Mouse (Mus musculus): ENCODE data around the gene Aunip. TPM values are rescaled to one million over a fixed set of nuclear protein-coding genes. Genes with fewer than 3 reads are reported as not detected.

Aunip gene
- 1.3 and 1.7 TPM in 2 replicates for polyA plus RNA-seq (2015; fragmentation: Nextera tagmentation; extraction: Ambion mirVana)

- peaks cover 4% of the 10 kb centered on the region; the same call in 1 of the 2 replicates for H3K4me1 ChIP-seq (ENCODE audit: control insufficient read depth, insufficient read depth, low read length)
- 0% methylated on average over 34 of the region's 42 CpGs for WGBS
These were observed at the start of gene Aunip for GRCm38 (mm10) chr4:134510845-134511411. Gene Aunip (plus strand): TSS chr4:134510999.

GRCm38 (mm10) chr4:134461252-134461651, 49.5 kb upstream of the Aunip start:
- ATAC-seq: no peak
- H3K4me2 ChIP-seq (ENCODE audit: low read length): no peak overlapping the region
- H3K4me1 ChIP-seq (ENCODE audit: control insufficient read depth, insufficient read depth, low read length): peaks cover 16% of the 10 kb centered on the region
- H3K27ac ChIP-seq (ENCODE audit: low read length): no peak overlapping the region
- H3K9me3 ChIP-seq (replicated peaks; ENCODE audit: control insufficient read depth, low read length, poor library complexity, severe bottlenecking): no peaks in the 10 kb centered on the region
- 90% methylated on average over 5 of the region's 5 CpGs for WGBS
- H3K9ac ChIP-seq (ENCODE audit: low read depth, low read length): no peak overlapping the region
- no peaks in the 10 kb centered on the region for H3K27me3 ChIP-seq (ENCODE audit: control insufficient read depth, insufficient read depth, low read depth, low read length)
- H3K4me3 ChIP-seq (ENCODE audit: low read depth, low read length): no peak overlapping the region
- H3K36me3 ChIP-seq (ENCODE audit: control insufficient read depth, insufficient read depth, low read length): no peaks in the 10 kb centered on the region

More at GRCm38 (mm10) chr4:134510845-134511411, at the start of gene Aunip:
- Histone ChIP-seq H3K27ac (ENCODE audit: low read length) (no peak within 1 kb of the TSS), H3K4me3 (ENCODE audit: low read depth, low read length) (peak within 1 kb of the TSS; percentile 48), H3K27me3 (ENCODE audit: control insufficient read depth, insufficient read depth, low read depth, low read length) (no peaks in the 10 kb centered on the region), H3K36me3 (ENCODE audit: control insufficient read depth, insufficient read depth, low read length) (peaks cover 13% of the 10 kb centered on the region), H3K4me2 (ENCODE audit: low read length) (peak within 1 kb of the TSS; percentile 97), H3K9ac (ENCODE audit: low read depth, low read length) (peak within 1 kb of the TSS; percentile 50), H3K9me3 (replicated peaks; ENCODE audit: control insufficient read depth, low read length, poor library complexity, severe bottlenecking) (no peaks in the 10 kb centered on the region)
- ATAC-seq: peak; percentile 96

- Histone ChIP-seq H3K9me3 (replicated peaks; ENCODE audit: control insufficient read depth, low read length, poor library complexity, severe bottlenecking) (no peaks in the 10 kb centered on the region), H3K27ac (ENCODE audit: low read length) (peak overlapping the region; percentile 99), H3K36me3 (ENCODE audit: control insufficient read depth, insufficient read depth, low read length) (0 out of 2 replicates have a peak, but pooled peaks cover under 1% of the 10 kb centered on the region), H3K27me3 (ENCODE audit: control insufficient read depth, insufficient read depth, low read depth, low read length) (no peaks in the 10 kb centered on the region), H3K4me2 (ENCODE audit: low read length) (peak overlapping the region; percentile 84), H3K4me3 (ENCODE audit: low read depth, low read length) (peak overlapping the region; percentile 1; the same call in 1 of the 2 replicates), H3K4me1 (ENCODE audit: control insufficient read depth, insufficient read depth, low read length) (peaks cover 24% of the 10 kb centered on the region), H3K9ac (ENCODE audit: low read depth, low read length) (peak overlapping the region; percentile 52)
- ATAC-seq: no peak
- WGBS: 12% methylated on average over 12 of the region's 12 CpGs
These were observed 45.0 kb upstream of the Aunip start for GRCm38 (mm10) chr4:134465789-134466188.

DNA sequence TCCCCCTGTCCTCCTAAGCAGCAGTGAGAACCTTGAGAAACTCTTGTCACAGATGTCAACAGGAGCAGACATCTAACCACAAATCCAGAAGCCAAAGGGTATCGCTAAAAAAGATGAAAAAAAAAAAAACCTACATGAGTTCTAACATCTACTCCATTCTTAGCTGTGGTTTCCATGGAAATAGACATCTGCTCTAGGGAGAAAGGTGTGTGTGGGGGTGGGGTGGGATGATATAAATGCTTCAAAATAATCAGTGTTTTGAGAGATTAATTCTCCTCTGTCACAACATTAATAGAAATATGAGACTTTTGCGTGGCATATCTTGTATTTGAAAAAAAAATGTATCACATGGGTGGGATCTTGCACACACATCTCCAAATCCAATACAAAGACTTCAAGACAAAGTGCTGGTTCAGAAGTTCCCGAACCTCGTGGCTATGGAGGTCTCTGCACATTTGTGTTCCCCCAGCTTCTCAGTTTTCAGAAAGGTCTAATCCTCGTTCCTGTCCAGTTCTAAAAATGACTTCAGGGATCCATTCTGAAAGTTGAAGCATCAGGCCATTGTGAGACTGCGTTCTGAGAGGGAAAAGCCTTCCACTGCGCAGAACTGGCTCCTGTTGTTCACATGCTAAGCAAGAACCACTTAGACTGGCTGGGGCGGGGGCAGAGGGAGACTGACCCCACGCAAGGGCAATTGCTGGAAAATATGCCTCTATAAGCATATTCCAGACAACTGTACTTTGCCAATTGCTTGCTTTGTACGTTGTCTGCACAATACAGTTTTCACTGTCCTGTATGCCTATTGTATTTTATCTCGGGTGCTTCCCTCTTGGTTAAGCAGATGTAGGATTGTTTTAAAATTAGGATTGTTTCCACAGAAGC, 44.2 kb upstream of the Aunip start:
- Histone ChIP-seq H3K36me3 (ENCODE audit: control insufficient read depth, insufficient read depth, low read length) (peaks cover 7% of the 10 kb centered on the region; the same call in 1 of the 2 replicates), H3K4me2 (ENCODE audit: low read length) (peak overlapping the region; percentile 84), H3K9ac (ENCODE audit: low read depth, low read length) (peak overlapping the region; percentile 67), H3K9me3 (replicated peaks; ENCODE audit: control insufficient read depth, low read length, poor library complexity, severe bottlenecking) (no peaks in the 10 kb centered on the region), H3K27ac (ENCODE audit: low read length) (peak overlapping the region; percentile 99), H3K27me3 (ENCODE audit: control insufficient read depth, insufficient read depth, low read depth, low read length) (no peaks in the 10 kb centered on the region), H3K4me1 (ENCODE audit: control insufficient read depth, insufficient read depth, low read length) (peaks cover 31% of the 10 kb centered on the region), H3K4me3 (ENCODE audit: low read depth, low read length) (peak overlapping the region; percentile 90)
- 33% methylated on average over 11 of the region's 11 CpGs for WGBS
- ATAC-seq: no peak

DNA sequence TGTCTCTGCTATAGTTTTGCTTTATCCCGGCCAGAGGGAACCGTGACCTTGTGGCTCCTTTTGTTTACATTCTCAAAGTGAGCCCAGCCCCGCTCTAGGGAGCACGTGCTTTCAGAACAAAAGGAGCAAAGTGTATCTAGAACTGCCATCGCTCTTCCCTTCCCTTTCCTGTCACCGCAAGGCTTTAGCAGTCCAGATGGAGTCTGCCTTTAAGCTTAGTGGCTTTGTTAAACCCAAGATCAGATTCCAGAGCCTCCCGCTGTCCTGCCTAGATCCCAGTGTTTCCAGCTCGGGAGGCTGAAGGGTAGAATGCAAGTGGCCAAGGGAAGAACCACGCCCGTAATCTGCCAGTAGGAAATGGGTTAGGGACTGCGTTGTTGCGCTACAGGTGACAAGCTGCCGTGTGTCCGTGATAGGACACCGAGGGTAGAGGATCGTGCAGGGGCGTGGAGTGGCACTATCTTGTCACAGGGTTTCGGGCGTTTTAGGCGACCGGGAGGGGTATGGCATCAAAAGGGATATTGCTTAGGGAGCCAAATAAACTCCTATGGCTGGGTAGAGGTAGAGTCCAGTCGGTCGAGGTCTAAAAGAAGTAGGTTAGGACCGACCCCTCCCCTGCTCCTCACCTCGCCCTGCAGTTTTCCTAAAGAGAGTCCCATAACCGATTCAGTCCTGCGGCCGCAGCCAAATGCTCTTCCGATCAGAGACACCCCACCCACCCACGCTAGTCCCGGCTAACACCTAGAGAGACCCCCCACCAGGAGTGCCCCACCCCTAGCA, 43.2 kb upstream of the Aunip start:
- H3K27ac ChIP-seq (ENCODE audit: low read length): peak overlapping the region; percentile 99
- H3K4me2 ChIP-seq (ENCODE audit: low read length): peak overlapping the region; percentile 84
- under 1% methylated on average over 31 of the region's 31 CpGs for WGBS
- peaks cover 10% of the 10 kb centered on the region for H3K36me3 ChIP-seq (ENCODE audit: control insufficient read depth, insufficient read depth, low read length)
- H3K4me1 ChIP-seq (ENCODE audit: control insufficient read depth, insufficient read depth, low read length): peaks cover 41% of the 10 kb centered on the region
- peak; percentile 57 for ATAC-seq
- peak overlapping the region; percentile 90 for H3K4me3 ChIP-seq (ENCODE audit: low read depth, low read length)
- H3K9ac ChIP-seq (ENCODE audit: low read depth, low read length): peak overlapping the region; percentile 67
- H3K9me3 ChIP-seq (replicated peaks; ENCODE audit: control insufficient read depth, low read length, poor library complexity, severe bottlenecking): no peaks in the 10 kb centered on the region
- H3K27me3 ChIP-seq (ENCODE audit: control insufficient read depth, insufficient read depth, low read depth, low read length): no peaks in the 10 kb centered on the region

- ATAC-seq: peak; percentile 97
- no peaks in the 10 kb centered on the region for H3K9me3 ChIP-seq (replicated peaks; ENCODE audit: control insufficient read depth, low read length, poor library complexity, severe bottlenecking)
- H3K4me1 ChIP-seq (ENCODE audit: control insufficient read depth, insufficient read depth, low read length): peaks cover 46% of the 10 kb centered on the region
- WGBS: under 1% methylated on average over 30 of the region's 31 CpGs
- H3K27me3 ChIP-seq (ENCODE audit: control insufficient read depth, insufficient read depth, low read depth, low read length): no peaks in the 10 kb centered on the region
- peak within 1 kb of the TSS; percentile 90 for H3K4me3 ChIP-seq (ENCODE audit: low read depth, low read length)
- peak within 1 kb of the TSS; percentile 99 for H3K9ac ChIP-seq (ENCODE audit: low read depth, low read length)
- peaks cover 14% of the 10 kb centered on the region for H3K36me3 ChIP-seq (ENCODE audit: control insufficient read depth, insufficient read depth, low read length)
- peak within 1 kb of the TSS; percentile 86 for H3K4me2 ChIP-seq (ENCODE audit: low read length)
- peak within 1 kb of the TSS; percentile 99 for H3K27ac ChIP-seq (ENCODE audit: low read length)
These were observed 42.6 kb upstream of the Aunip start, which contains the start of gene Stmn1 for GRCm38 (mm10) chr4:134468215-134468575. Gene Stmn1 (plus strand): TSS chr4:134468320.

DNA sequence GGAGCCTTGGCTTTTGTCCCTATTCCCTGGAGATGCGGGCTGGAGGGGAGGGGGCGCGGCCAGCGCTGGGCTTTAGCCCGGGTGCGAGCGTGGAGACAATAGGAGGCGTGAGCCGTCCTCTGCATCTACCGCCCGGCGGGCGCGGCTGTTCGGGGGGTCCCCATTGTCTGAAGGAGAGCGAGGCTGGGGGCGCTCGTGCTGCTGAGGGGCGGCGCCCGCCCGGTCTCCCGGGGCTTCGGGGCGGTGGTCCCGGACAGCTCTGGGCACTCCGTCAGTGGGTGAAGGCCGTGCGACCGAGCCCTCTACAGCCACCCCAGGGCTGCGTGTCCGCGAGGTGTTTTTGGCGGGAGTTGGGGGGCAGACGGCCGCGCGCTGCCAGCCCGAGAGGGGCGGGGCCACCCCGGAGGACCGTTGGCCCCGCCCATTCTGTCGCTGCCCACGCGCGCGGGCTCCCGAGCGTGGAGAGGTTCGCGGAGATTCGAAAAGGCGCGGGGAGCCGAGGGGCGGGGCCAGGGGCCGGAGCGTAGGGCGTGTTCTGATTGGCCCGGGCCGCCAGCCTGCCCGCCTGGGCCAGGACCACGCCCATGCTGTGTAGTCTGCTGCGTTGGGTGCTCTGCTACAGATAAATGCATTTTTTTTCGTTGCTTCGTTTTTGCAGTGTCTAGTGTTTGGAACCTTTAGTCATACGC, 42.1 kb upstream of the Aunip start:
- Histone ChIP-seq H3K9ac (ENCODE audit: low read depth, low read length) (peak overlapping the region; percentile 99), H3K4me2 (ENCODE audit: low read length) (peak overlapping the region; percentile 86), H3K9me3 (replicated peaks; ENCODE audit: control insufficient read depth, low read length, poor library complexity, severe bottlenecking) (no peaks in the 10 kb centered on the region), H3K4me3 (ENCODE audit: low read depth, low read length) (peak overlapping the region; percentile 90), H3K27me3 (ENCODE audit: control insufficient read depth, insufficient read depth, low read depth, low read length) (no peaks in the 10 kb centered on the region), H3K4me1 (ENCODE audit: control insufficient read depth, insufficient read depth, low read length) (peaks cover 47% of the 10 kb centered on the region), H3K36me3 (ENCODE audit: control insufficient read depth, insufficient read depth, low read length) (peaks cover 15% of the 10 kb centered on the region), H3K27ac (ENCODE audit: low read length) (peak overlapping the region; percentile 99)
- WGBS: under 1% methylated on average over 62 of the region's 68 CpGs
- peak; percentile 73 for ATAC-seq

DNA sequence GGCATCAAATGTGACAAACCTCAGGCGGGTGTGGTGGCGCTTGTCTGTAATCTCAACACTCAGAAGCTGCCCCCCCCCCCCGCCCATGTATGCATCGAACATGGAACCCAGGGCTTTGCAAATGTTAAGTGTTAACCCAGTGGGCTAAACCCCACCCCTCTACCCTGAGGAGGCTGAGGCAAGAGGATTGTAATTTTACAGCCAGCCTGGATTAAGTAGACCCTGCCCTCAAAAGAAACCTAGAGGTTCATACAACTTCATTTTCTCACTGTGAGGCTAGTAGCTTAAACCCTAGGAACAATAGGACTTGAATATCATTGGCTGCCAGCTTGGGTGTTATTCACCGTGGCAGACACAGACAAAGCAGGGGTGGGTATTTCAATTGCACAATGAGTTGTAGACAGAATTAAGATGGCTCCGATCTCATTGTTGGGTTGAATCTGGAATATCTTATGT, 41.4 kb upstream of the Aunip start:
- peak overlapping the region; percentile 99 for H3K9ac ChIP-seq (ENCODE audit: low read depth, low read length)
- H3K4me2 ChIP-seq (ENCODE audit: low read length): peak overlapping the region; percentile 86
- H3K9me3 ChIP-seq (replicated peaks; ENCODE audit: control insufficient read depth, low read length, poor library complexity, severe bottlenecking): no peaks in the 10 kb centered on the region
- under 1% methylated on average over 6 of the region's 6 CpGs for WGBS
- H3K4me1 ChIP-seq (ENCODE audit: control insufficient read depth, insufficient read depth, low read length): peaks cover 54% of the 10 kb centered on the region
- H3K4me3 ChIP-seq (ENCODE audit: low read depth, low read length): peak overlapping the region; percentile 90
- H3K27ac ChIP-seq (ENCODE audit: low read length): peak overlapping the region; percentile 99
- peaks cover 20% of the 10 kb centered on the region for H3K36me3 ChIP-seq (ENCODE audit: control insufficient read depth, insufficient read depth, low read length)
- no peaks in the 10 kb centered on the region for H3K27me3 ChIP-seq (ENCODE audit: control insufficient read depth, insufficient read depth, low read depth, low read length)
- peak; percentile 29; the same call in 1 of the 2 replicates for ATAC-seq

All from midbrain, embryonic 16.5 days (tissue).